Mouse (Mus musculus): ENCODE results near the gene Pank2.

DNA sequence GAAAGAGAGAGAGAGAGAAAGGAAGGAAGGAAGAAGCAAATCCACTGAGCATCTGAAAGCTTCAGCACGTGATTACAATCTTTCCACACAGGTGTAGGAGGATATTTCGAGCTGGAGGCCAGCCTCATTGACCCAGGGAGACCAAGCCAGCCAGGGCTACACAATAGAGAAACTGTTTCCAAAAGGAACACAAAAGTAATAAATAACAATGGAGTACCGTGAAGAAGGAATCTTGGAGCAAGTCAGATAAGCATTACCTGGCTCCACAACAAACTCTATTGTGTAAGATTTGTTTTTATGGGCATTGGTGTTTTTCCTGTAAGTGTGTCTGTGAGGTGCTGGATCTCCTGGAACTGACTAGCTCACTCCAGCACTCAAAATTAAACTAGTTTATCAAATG, 83.3 kb downstream of the Pank2 start:
- no peak for TF ChIP-seq CTCF (IDR thresholded peaks at IDR 0.05; ENCODE audit: borderline replicate concordance, insufficient read depth, low read depth, low read length)
- TF ChIP-seq POLR2A (IDR thresholded peaks at IDR 0.05; ENCODE audit: borderline replicate concordance, insufficient read depth, low read length): no peak
